Mouse (Mus musculus): ENCODE measurements at regions not wholly inside any gene's neighbourhood (a gene's known extent, or its start where the extent isn't known, plus 50 kb on each side); places are given as distances from the start of the nearest gene placed in this dataset.

- no peak for DNase-seq
- WGBS = 48% methylated on average over 8 of the region's 8 CpGs
- TF ChIP-seq POLR2A (IDR thresholded peaks at IDR 0.05; ENCODE audit: borderline replicate concordance, extremely low read depth, low read depth, low read length) = no peak
- no peak for TF ChIP-seq CTCF (IDR thresholded peaks at IDR 0.05; ENCODE audit: insufficient read depth, low read length)
- Histone ChIP-seq H3K4me3 (replicated peaks; ENCODE audit: extremely low read depth, low read depth, low read length) (no peak overlapping the region), H3K4me1 (ENCODE audit: control insufficient read depth, insufficient read depth, low read length) (no peaks in the 10 kb centered on the region)
Observed at GRCm38 (mm10) chr13:25750460-25751408, 480.4 kb upstream of the Nrsn1 start.

DNA sequence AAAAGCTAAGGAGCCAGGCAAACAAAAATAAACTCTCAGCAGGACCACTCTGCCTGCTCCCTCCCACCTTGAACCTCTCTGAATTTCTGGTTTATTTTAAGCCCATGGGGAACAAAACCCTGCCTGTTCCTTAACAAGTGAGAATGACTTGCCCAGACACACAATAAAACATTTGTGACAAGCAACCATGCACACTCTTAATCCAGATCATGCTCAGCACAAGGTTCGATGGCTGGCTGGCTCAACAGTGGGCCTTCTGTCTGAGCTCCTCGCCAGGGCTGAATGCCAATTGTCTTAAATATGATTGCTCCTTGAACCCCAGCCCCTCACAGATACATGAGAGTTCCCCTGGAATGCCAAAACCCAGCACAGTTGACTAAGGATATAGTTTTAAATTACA is 468.3 kb upstream of the Nrsn1 start:
- TF ChIP-seq POLR2A (IDR thresholded peaks at IDR 0.05; ENCODE audit: borderline replicate concordance, extremely low read depth, low read depth, low read length) = no peak
- TF ChIP-seq CTCF (IDR thresholded peaks at IDR 0.05; ENCODE audit: insufficient read depth, low read length) = no peak
- 39% methylated on average over 2 of the region's 2 CpGs for WGBS
- no peak overlapping the region for H3K4me3 ChIP-seq (replicated peaks; ENCODE audit: extremely low read depth, low read depth, low read length)
- no peak for DNase-seq
- no peaks in the 10 kb centered on the region for H3K4me1 ChIP-seq (ENCODE audit: control insufficient read depth, insufficient read depth, low read length)

DNA sequence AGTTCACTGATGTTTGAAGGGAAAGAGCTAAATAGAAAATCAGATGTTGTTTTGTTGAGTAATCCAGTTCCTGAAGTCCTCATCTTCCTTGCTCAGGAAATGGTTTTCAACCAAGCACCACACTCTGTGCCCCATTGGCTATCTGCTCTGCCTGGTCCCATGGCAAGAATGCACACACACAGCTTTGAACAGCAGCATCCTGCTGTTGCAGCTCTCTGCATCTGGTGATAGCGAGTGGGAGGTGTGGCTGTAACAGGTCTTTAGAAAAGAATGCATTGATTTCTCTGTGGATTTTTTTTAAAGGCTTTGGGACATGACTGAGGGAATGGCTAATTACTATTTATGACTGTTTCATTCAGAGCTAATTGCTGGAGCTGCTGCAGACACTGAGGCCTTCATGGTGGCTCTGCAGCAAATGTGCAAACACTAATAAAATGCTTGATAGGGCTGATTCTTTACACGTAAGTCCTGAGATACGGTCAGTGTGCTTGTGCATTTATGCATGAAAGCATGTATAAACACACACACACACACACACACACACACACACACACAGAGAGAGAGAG is 459.1 kb upstream of the Nrsn1 start:
- no peak for DNase-seq
- Histone ChIP-seq H3K4me1 (ENCODE audit: control insufficient read depth, insufficient read depth, low read length) (no peaks in the 10 kb centered on the region), H3K4me3 (replicated peaks; ENCODE audit: extremely low read depth, low read depth, low read length) (no peak overlapping the region)
- 84% methylated on average over 3 of the region's 3 CpGs for WGBS
- TF ChIP-seq CTCF (IDR thresholded peaks at IDR 0.05; ENCODE audit: insufficient read depth, low read length) (no peak), POLR2A (IDR thresholded peaks at IDR 0.05; ENCODE audit: borderline replicate concordance, extremely low read depth, low read depth, low read length) (no peak)

GRCm38 (mm10) chr13:25727504-25728095 is 457.3 kb upstream of the Nrsn1 start:
- no peak overlapping the region for H3K4me3 ChIP-seq (replicated peaks; ENCODE audit: extremely low read depth, low read depth, low read length)
- TF ChIP-seq POLR2A (IDR thresholded peaks at IDR 0.05; ENCODE audit: borderline replicate concordance, extremely low read depth, low read depth, low read length) = no peak
- no peak for TF ChIP-seq CTCF (IDR thresholded peaks at IDR 0.05; ENCODE audit: insufficient read depth, low read length)
- DNase-seq = no peak
- 38% methylated on average over 1 of the region's 1 CpGs for WGBS
- H3K4me1 ChIP-seq (ENCODE audit: control insufficient read depth, insufficient read depth, low read length) = no peaks in the 10 kb centered on the region

DNA sequence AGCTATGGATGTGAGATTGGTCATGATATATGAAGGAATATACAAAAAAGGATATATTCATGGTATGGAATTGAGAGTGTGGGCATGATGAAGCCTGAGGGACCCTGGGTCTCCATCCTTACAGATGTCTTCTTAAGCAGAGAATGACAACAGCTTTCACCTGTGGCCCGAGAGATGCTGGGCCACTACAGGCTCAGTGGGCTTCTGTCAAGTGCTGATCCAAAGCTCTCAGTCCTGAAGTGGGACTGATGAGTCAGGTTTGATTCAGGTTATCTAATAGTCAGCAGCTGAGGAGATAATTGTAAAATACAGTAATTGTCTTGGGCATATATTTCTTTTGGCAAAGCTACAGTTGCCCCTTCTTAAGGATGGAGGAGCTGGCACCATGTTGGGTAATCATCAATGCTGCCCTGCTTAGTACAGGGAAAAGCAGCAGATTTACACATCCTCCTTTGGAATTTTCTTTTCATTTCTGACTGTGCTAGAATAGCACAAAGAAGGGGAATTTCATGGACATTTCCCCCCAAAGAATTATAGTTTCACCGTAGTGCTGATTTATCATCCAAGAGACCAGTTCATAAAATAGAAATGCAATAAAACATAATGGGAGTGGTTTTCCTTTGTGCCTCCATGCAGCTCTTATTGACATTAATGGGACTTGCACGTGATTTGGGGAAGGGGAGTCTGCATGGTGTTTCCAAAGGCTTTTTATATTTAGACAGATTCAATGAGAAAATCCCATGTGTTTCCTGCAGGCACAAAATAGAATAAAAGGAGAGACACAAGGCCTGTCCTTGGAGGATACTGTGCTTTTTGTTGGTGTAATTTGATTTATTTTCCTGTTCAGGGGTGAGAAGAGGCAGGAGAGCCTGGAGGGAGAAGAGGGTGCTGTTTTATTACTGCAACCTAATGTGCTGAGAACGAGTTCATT is 452.6 kb upstream of the Nrsn1 start:
- 66% methylated on average over 4 of the region's 4 CpGs for WGBS
- TF ChIP-seq POLR2A (IDR thresholded peaks at IDR 0.05; ENCODE audit: borderline replicate concordance, extremely low read depth, low read depth, low read length) = no peak
- TF ChIP-seq CTCF (IDR thresholded peaks at IDR 0.05; ENCODE audit: insufficient read depth, low read length) = no peak
- H3K4me1 ChIP-seq (ENCODE audit: control insufficient read depth, insufficient read depth, low read length) = no peaks in the 10 kb centered on the region
- no peak for DNase-seq
- no peak overlapping the region for H3K4me3 ChIP-seq (replicated peaks; ENCODE audit: extremely low read depth, low read depth, low read length)

GRCm38 (mm10) chr13:25700965-25701364 is 430.7 kb upstream of the Nrsn1 start:
- H3K4me1 ChIP-seq (ENCODE audit: control insufficient read depth, insufficient read depth, low read length) = no peaks in the 10 kb centered on the region
- TF ChIP-seq CTCF (IDR thresholded peaks at IDR 0.05; ENCODE audit: insufficient read depth, low read length) (no peak), POLR2A (IDR thresholded peaks at IDR 0.05; ENCODE audit: borderline replicate concordance, extremely low read depth, low read depth, low read length) (no peak)
- no peak overlapping the region for H3K4me3 ChIP-seq (replicated peaks; ENCODE audit: extremely low read depth, low read depth, low read length)
- 56% methylated on average over 4 of the region's 4 CpGs for WGBS
- no peak for DNase-seq

GRCm38 (mm10) chr13:25695956-25696355 is 425.7 kb upstream of the Nrsn1 start:
- Histone ChIP-seq H3K4me1 (ENCODE audit: control insufficient read depth, insufficient read depth, low read length) (no peaks in the 10 kb centered on the region), H3K4me3 (replicated peaks; ENCODE audit: extremely low read depth, low read depth, low read length) (no peak overlapping the region)
- 90% methylated on average over 1 of the region's 1 CpGs for WGBS
- DNase-seq = no peak
- no peak for TF ChIP-seq POLR2A (IDR thresholded peaks at IDR 0.05; ENCODE audit: borderline replicate concordance, extremely low read depth, low read depth, low read length)
- TF ChIP-seq CTCF (IDR thresholded peaks at IDR 0.05; ENCODE audit: insufficient read depth, low read length) = no peak

DNA sequence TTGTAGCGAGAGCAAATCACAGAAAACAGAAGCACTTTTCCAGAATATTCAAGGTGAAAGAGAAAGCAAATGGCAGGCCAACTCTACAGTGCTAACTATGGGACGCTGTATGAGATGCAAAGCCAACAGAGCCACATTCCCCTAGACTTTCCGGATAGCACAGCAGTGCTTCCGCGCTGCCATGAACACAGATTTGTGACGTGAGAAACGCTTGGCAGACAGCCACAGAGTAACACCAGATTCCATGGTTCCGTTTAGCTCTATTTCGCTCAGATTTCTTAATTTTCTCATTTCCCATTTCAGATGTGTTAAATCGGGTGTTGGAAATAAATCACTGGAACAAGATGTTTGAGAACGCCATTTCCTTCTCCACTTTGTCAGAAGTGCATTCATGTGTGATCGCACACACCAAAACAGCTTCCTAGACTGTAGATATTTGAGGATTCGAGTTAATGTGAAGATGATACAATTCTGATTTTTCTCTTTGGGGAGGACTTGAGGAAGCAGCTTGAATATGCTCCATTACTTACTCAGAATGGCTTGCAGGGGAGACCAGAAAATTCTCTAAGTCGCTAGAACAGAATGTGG is 424.8 kb upstream of the Nrsn1 start:
- H3K4me3 ChIP-seq (replicated peaks; ENCODE audit: extremely low read depth, low read depth, low read length) = no peak overlapping the region
- 81% methylated on average over 14 of the region's 14 CpGs for WGBS

More for the DNA sequence above, 424.8 kb upstream of the Nrsn1 start:
- TF ChIP-seq POLR2A (IDR thresholded peaks at IDR 0.05; ENCODE audit: borderline replicate concordance, extremely low read depth, low read depth, low read length) (no peak), CTCF (IDR thresholded peaks at IDR 0.05; ENCODE audit: insufficient read depth, low read length) (no peak)
- no peaks in the 10 kb centered on the region for H3K4me1 ChIP-seq (ENCODE audit: control insufficient read depth, insufficient read depth, low read length)
- DNase-seq = no peak

Measured in lung, adult 2 months (tissue).